Mouse (Mus musculus) ES-E14 (cell line): ENCODE measurements around the gene Rpl6. TPM values are rescaled to one million over a fixed set of nuclear protein-coding genes. Genes with fewer than 3 reads are reported as not detected.

Experiments used
- DNase-seq: peaks from one replicate; pipeline ENCODE4 v3.0.0-alpha.2; 2013; ENCODE audit warnings: low read depth, low spot score
- H3K27ac ChIP-seq: 2 replicates; pipeline ENCODE4 v1.5.1; 2012; ENCODE audit warnings: low read depth, mild to moderate bottlenecking, low read length, moderate library complexity, mixed read lengths; ENCODE audit not compliant: poor library complexity, insufficient read depth, severe bottlenecking
- H3K36me3 ChIP-seq: 2 replicates; pipeline ENCODE4 v1.6.1; 2012; ENCODE audit warnings: mild to moderate bottlenecking, low read length, moderate library complexity, mixed read lengths; ENCODE audit not compliant: control insufficient read depth, poor library complexity, insufficient read depth, severe bottlenecking
- H3K4me1 ChIP-seq, 2 experiments: fragments of 150-350 bp in 1 of 2; sonication (generic) in 1 of 2; 2 replicates each; pipeline ENCODE4 v1.6.1; 2012; ENCODE audit warnings: low read length in 2 of 2, mild to moderate bottlenecking in 1 of 2, mixed read lengths in 1 of 2; ENCODE audit not compliant: control insufficient read depth in 2 of 2, insufficient read depth in 2 of 2, poor library complexity in 1 of 2
- H3K4me3 ChIP-seq, 2 experiments: fragments of 150-350 bp in 1 of 2; sonication (generic) in 1 of 2; 2 replicates each; pipeline ENCODE4 v1.5.1; 2012; ENCODE audit warnings: low read length in 2 of 2, low read depth in 1 of 2, mild to moderate bottlenecking in 1 of 2, mixed read lengths in 1 of 2; ENCODE audit not compliant: insufficient read depth in 1 of 2, poor library complexity in 1 of 2, severe bottlenecking in 1 of 2
- H3K9ac ChIP-seq: 2 replicates; pipeline ENCODE4 v1.6.1; 2012; ENCODE audit warnings: low read depth, mild to moderate bottlenecking, low read length, mixed read lengths; ENCODE audit not compliant: poor library complexity, insufficient read depth, severe bottlenecking
- H3K9me3 ChIP-seq: fragments of 150-350 bp; sonication (generic); 2 replicates; pipeline ENCODE4 v1.6.1; 2012; ENCODE audit warnings: low read depth, mild to moderate bottlenecking, low read length; ENCODE audit not compliant: control insufficient read depth, insufficient read depth
- CHD2 ChIP-seq: IDR thresholded peaks from 2 replicates; pipeline ENCODE4 v1.6.1; 2014; ENCODE audit warnings: mild to moderate bottlenecking, low read depth, low read length, inconsistent platforms
- HCFC1 ChIP-seq: IDR thresholded peaks from 2 replicates; pipeline ENCODE4 v1.6.1; 2012; ENCODE audit warnings: low read length, inconsistent platforms, borderline replicate concordance; ENCODE audit not compliant: insufficient read depth
- MAFK ChIP-seq: IDR thresholded peaks from 2 replicates; pipeline ENCODE4 v1.6.1; 2014; ENCODE audit warnings: mild to moderate bottlenecking, low read depth, low read length, inconsistent platforms; ENCODE audit not compliant: insufficient read depth
- ZC3H11A ChIP-seq: IDR thresholded peaks from 2 replicates; pipeline ENCODE4 v1.6.1; 2012; ENCODE audit warnings: low read depth, mild to moderate bottlenecking, inconsistent platforms, low read length, borderline replicate concordance
- ZNF384 ChIP-seq: IDR thresholded peaks from 2 replicates; pipeline ENCODE4 v1.6.1; 2012; ENCODE audit warnings: low read depth, low read length, inconsistent platforms
- in situ Hi-C, 2 experiments: fragments of 600-800 bp; cut with MboI; formaldehyde crosslinking; loops; one replicate each; pipeline ENCODE4 v1.15.1; 2025; ENCODE audit warnings: low sequenced_read_pairs in 2 of 2, inconsistent platforms in 1 of 2; ENCODE audit not compliant: unreplicated experiment in 2 of 2
- total RNA-seq: library from RNA; depleted of rRNA; stranded (reverse); fragments of 300-350 nt; gene quantifications from 2 replicates; pipeline ENCODE4 v1.2.3, GENCODE M21; 2012

Rpl6 gene
- total RNA-seq, 1 experiment = 2,169 TPM

GRCm38 (mm10) chr5:121243676-121244364, 39.5 kb downstream of the Rpl6 start:
- no peaks in the 10 kb centered on the region for H3K4me1 ChIP-seq
- H3K27ac ChIP-seq = no peak overlapping the region
- no peak for DNase-seq
- H3K36me3 ChIP-seq = no peaks in the 10 kb centered on the region
- in situ Hi-C loops = no loop called here
- H3K9ac ChIP-seq = no peak overlapping the region
- no peak overlapping the region for H3K4me3 ChIP-seq
- no peaks in the 10 kb centered on the region for H3K9me3 ChIP-seq
- TF ChIP-seq ZNF384 = no peak
- no peak for TF ChIP-seq ZC3H11A
- no peak for TF ChIP-seq CHD2
- no peak for TF ChIP-seq MAFK
- TF ChIP-seq HCFC1 = no peak

- Histone ChIP-seq H3K36me3 (no peaks in the 10 kb centered on the region), H3K4me3 (no peak overlapping the region), H3K9ac (no peak overlapping the region), H3K9me3 (no peaks in the 10 kb centered on the region), H3K4me1 (no peaks in the 10 kb centered on the region), H3K27ac (no peak overlapping the region)
- DNase-seq = no peak
- in situ Hi-C loops = no loop called here
- TF ChIP-seq MAFK (no peak), ZC3H11A (no peak), HCFC1 (no peak), CHD2 (no peak), ZNF384 (no peak)
Observed at GRCm38 (mm10) chr5:121244365-121244731, 40.1 kb downstream of the Rpl6 start.

- Histone ChIP-seq H3K4me3 (no peak overlapping the region), H3K36me3 (no peaks in the 10 kb centered on the region), H3K9me3 (no peaks in the 10 kb centered on the region), H3K9ac (no peak overlapping the region), H3K4me1 (no peaks in the 10 kb centered on the region), H3K27ac (no peak overlapping the region)
- no peak for DNase-seq
- no peak for TF ChIP-seq ZC3H11A
- TF ChIP-seq CHD2 = no peak
- TF ChIP-seq HCFC1 = no peak
- TF ChIP-seq ZNF384 = no peak
- no peak for TF ChIP-seq MAFK
- in situ Hi-C loops = no loop called here
Observed at GRCm38 (mm10) chr5:121245201-121245600, 40.9 kb downstream of the Rpl6 start.

- no peak for DNase-seq
- H3K9me3 ChIP-seq = no peaks in the 10 kb centered on the region
- H3K36me3 ChIP-seq = no peaks in the 10 kb centered on the region
- no peak overlapping the region for H3K9ac ChIP-seq
- in situ Hi-C loops = no loop called here
- TF ChIP-seq ZC3H11A (no peak), HCFC1 (no peak), ZNF384 (no peak)
- no peak overlapping the region for H3K4me3 ChIP-seq
- no peak overlapping the region for H3K27ac ChIP-seq
- H3K4me1 ChIP-seq = no peaks in the 10 kb centered on the region
Observed at GRCm38 (mm10) chr5:121248766-121249394, 44.6 kb downstream of the Rpl6 start.
